Mouse (Mus musculus): Measurements from ENCODE around the gene Tiam1.

Gene Tiam1

GRCm38 (mm10) chr16:89995155-89995554, 148.4 kb downstream of the Tiam1 start:
- no peak for DNase-seq (ENCODE audit: low spot score in 2 of 2)

GRCm38 (mm10) chr16:89993991-89994825, 149.4 kb downstream of the Tiam1 start:
- DNase-seq (ENCODE audit: low spot score in 2 of 2) = no peak

- DNase-seq (ENCODE audit: low spot score in 2 of 2) = no peak
Measured at GRCm38 (mm10) chr16:89993506-89993905, 150.1 kb downstream of the Tiam1 start.

DNA sequence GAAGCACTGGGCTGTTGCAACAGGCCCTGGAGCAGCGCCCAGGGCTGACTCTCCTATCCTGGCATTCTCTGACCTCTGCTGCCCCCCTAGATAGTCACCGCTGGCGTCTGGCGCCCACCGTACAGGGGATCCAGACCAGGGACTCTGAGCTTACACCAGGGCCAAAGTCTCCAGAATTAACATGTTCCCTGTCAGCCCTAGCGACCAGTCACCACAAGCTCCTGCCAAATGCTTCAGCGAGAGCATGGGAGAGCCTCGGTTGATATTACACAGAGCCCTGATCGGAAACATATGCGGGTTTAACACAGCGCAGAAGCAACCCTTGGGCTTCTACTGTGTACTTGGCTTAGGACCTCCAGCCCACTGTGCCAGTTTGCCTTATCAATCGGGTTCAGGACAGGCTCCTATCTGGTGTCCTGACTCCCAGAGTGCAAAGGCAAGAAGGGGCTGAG, 151.8 kb downstream of the Tiam1 start:
- DNase-seq (ENCODE audit: low spot score in 2 of 2) = no peak

DNA sequence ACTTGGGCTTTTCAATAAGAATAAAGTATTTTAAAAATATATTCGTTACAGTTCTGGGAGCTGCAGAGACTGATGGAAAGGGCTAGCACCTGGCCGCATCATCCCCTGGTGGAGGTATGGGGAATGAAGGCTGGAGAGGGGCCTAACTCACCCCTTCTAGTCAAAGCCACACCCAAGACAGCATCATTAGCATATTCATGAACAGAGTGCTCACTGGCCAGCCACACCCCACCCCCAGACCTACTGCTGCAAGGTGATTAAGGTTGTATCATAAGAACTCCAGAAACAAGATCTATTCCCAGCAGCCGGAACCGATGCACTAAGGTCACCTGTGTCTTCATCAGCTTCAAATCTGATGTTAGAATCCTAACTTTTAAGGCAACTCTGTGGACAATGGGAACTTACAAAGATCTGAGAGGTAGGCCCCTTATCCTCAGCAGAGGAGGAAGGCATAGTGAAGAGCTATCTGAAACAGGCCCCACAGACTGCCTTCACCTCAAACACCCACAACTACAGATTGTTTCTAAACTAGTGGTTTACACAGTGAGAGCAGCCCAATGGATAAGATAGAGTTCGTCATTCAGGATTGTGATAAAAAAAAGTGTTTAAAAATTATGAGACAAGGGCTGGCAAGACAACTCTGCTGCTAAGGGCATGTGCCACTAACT, 153.1 kb downstream of the Tiam1 start:
- DNase-seq (ENCODE audit: low spot score in 2 of 2) = no peak

DNA sequence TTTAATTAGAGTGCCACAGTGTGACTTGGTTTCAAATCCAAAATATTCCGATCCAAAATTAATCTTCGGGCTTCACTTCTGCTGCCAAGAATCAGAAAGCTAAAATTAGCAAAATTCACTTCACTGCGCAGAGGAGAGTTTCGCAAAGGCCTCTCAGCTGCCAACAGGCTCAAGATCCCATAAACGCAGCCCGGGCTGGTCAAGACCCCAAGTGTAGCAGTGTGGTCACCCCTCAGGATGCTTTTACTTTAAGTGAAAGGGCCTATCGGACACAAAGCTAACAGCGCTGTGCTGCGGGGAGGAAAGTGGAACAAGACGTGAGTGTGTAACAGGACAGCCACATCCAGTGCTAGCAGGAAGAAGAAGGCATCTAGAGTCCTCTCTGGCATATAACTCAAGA, 153.8 kb downstream of the Tiam1 start:
- no peak for DNase-seq (ENCODE audit: low spot score in 2 of 2)

DNA sequence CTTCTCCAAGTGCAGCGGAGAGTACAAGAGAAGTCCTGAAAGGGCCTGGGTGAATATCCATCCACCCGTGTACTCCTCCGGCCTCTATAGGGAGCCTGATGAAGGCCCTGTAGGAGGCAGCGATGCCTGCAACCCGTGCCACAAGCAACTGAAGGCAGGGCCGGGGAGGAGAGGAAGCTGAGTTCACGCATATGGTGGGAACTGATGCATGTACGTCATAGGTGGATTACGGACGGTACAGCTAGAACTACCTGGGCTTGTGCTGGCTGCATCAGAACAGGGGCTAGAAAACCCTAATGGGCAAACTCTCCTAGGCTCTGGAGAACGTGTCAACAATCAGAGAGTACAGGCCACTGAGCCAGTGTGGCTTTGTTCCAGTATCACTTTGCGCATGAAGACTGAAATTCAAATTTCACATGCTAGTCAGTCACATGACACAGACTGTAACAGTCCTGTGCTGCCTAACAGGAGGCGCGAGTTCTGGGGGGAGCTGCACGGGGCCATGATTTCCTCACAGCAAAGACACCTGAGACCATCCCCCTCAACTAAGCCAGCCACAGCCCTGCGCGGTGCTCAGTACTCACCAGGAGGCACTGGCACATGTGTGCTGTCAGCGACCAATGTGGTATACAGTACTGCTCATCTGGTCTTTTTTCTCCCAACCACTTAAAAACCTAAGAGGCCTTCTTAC, 156.8 kb downstream of the Tiam1 start:
- DNase-seq (ENCODE audit: low spot score in 2 of 2) = no peak

DNA sequence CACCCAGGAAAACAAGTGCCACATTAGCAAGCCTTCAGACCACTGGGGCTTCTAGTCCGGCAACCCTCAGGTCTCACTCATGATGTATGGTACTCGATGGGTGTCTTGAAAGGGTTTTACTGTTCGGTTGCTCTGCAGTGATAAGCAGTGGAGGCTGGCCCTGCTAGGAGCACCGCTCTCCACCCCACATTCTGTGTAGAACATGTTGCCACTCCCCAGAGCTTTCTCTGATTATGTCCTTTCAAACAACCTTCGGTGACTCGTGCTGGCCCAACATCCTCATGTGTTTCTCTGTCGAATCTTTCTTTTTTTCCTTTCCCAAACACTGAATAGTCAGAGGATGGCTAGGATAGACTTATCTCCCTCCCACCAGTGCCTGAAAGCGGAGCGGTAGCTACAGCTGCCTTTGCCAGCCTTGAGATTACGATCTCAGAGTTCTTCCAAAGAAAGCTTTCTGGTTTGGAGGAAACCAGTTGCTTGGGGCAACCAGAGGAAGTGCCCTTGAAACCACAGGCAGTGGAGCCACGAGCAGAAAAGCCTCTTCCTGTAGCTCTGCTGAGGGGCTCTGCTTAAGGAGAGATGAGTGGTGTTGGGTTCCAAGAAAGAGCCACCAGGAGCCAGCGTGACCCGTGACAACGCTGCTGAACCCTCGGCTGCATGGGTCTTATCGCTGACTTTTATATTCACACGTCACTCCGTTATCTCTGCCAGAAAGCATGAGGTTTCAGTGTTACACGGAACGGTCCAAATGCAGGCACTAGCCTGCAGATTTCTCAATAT, 157.7 kb downstream of the Tiam1 start:
- DNase-seq (ENCODE audit: low spot score in 2 of 2) = no peak

- no peak for DNase-seq (ENCODE audit: low spot score in 2 of 2)
Measured at GRCm38 (mm10) chr16:89980075-89980744, 163.4 kb downstream of the Tiam1 start.

- no peak for DNase-seq (ENCODE audit: low spot score in 2 of 2)
Measured at GRCm38 (mm10) chr16:89975441-89975840, 168.1 kb downstream of the Tiam1 start.

- DNase-seq (ENCODE audit: low spot score in 2 of 2) = no peak
Measured at GRCm38 (mm10) chr16:89973814-89974712, 169.5 kb downstream of the Tiam1 start.

GRCm38 (mm10) chr16:89972854-89973487, 170.6 kb downstream of the Tiam1 start:
- peak; percentile 43 for DNase-seq (ENCODE audit: low spot score in 2 of 2)

DNA sequence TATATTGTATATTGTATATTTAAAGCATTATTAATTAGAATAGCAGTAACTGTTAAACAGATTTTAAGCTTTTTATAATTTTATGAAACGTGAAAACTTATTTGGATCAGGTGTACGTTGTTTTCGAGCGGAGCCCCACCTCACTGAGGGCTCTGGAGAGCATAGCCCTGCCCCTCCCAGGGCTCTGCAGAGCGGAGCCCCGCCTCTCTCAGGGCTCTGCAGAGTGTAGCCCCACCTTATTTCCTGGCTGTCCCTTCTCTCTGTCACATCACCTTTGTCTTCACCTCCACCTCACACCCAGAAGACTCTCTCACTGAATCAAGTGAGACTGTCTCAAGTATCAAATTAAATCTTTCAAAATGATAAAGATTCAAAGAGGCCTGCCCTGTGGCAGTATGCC, 171.6 kb downstream of the Tiam1 start:
- no peak for DNase-seq (ENCODE audit: low spot score in 2 of 2)

DNA sequence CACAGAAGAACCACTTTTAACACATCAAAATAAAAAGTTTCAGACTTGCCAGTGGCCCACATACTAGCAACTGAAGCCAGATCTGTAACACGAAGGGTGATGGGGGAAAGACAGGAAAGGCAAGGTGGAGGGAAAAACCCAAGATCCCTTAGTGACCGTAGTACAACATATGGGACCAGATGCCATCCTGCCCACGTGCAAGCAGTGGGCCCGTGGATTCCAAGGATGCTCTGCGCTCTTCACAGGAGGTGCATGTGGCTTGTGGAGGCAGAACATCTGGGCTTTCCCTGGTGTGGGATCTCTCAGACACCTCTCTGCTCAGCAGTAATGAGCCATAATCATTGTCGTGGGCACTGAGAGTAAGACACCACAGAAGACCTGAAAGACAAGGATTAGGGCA, 175.5 kb downstream of the Tiam1 start:
- peak; percentile 55 to 60 for DNase-seq (ENCODE audit: low spot score in 2 of 2)

DNA sequence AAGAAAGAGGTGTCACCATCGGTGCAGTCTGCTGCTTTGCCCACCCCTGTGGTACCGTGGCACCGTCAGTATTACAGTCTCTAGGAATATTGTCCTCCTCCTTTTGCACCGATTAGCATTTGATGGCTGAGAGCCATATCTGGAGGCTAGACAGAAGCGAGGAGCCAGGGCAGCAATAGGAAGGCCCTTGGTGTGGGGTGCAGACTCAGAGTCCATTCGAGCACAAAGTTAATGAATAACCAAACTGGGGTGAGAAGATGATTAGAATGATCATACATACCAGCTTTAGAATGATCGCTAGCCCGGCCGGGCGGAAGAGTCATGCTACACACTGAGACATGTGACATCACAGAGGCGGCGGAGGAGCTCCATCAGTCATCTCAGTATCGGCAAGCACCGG, 180.7 kb downstream of the Tiam1 start:
- DNase-seq (ENCODE audit: low spot score in 2 of 2) = no peak

DNA sequence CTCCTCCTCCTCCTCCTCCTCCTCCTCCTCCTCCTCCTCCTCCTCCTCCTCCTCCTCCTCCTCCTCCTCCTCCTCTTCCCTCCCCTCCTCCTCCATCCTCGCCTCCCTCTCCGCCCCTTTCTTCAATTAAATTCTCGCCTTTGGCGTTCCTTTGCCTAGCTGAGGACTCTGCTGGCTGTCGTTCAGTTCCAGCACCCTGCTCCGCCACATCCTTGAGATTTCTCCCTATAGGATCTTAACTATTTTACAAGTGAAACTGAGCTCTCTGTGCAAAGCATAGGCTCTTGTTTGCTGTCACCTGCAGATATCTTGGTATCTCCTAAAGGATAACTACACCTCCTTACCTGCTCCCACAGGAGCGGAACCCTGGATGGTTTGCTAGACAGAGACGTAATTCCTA, 182.7 kb downstream of the Tiam1 start:
- no peak for DNase-seq (ENCODE audit: low spot score in 2 of 2)

DNA sequence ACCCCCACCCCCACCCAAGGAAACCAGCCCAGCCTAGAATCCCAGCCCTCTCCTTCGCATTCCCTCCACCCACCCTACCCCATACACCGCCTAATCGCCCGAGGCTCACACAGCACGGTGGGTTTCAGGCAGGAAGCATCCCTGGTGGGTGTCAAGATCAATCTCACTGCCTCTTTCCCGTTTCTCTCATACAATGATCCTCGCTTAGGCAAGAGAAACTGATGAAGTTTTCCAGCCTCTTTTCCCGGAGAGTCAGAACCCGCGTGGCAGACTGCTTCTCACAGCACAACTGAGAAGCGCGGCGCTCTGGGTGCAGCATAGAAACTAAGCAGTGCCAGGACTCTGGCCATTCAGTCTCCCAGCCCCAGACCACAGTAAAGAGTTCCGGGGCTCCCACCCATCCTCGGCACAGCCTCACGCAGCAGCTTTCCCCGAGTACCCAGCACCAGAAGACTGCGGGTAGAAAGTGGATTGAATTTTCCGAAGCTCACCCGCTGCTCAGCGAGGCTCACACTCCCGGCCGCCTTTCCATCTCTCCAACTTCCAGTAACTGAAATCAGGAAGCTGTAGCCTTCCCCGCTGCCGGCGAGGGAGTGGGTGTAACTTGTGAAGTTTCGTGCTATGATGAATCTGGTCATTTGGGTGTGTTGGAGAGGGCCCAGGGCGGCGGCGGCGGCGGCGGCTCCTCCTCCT, 183.2 kb downstream of the Tiam1 start:
- peak; percentile 68 to 82 for DNase-seq (ENCODE audit: low spot score in 2 of 2)

DNA sequence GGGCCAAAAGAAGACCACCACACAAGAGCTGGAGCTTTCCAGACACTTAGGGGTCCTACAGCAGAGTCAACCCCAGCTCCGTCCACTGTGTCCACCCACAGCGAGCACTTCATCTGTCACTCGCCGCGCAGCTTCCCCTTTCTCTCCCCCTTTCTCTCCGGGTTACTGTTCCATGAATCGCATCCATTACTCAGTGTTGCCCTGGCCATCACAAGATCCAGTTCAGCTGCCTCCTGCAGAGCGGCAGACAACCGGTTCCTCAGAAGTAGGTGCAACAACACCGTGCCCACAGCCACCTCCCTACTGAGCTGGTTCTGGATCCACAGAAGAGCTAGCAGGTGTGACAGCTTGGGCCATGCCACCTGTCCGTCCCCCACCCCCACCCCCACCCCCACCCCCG, 184.6 kb downstream of the Tiam1 start:
- DNase-seq (ENCODE audit: low spot score in 2 of 2) = no peak

DNA sequence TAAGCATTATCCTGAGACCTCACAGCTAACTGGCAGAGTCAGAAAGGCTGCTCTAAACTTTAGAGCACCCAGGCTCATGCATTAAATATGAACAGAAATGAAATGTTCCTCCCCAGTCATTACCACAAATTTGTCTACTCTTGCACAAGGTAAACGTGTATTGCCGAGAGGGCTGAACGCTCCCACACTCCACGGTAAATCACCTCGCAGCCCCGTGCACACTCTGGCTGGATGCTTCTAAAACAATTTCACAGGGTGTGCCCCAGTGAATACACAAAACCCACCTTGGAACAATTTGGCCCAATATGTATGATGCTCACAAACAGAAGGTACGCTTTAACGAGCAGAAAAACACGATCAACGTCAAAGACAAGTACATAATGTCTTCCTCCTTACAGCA, 185.5 kb downstream of the Tiam1 start:
- no peak for DNase-seq (ENCODE audit: low spot score in 2 of 2)

Data from right cerebral cortex, postnatal 36 days (tissue).